In the genomic region with DNA sequence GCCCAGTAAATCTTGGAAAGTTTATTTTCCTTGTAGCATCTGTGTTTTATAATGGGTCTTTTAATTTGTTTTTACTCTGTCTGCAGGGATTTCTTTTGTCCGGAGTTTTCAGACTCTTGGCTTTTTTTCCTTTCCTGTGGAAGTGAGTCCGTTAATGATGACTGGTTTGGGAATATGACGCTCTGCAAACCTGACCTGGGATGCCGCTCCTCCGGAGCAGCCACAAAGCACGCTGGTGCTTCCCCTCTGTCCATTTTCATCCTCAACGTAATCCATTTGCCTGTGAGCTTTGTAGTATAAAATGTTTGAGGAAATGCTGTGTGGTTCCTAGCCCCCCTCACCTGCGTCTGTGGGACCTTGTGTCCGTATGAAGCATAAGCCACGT, we compare ENCODE assay signal across 10 mouse cellular contexts.
DNase-seq lines count a peak whose midpoint lies in the region; ATAC-seq lines count a peak whose summit lies in the region.
"Had no signal": no experiment of that assay in that cellular context is flagged by ENCODE, and none has a peak within 500 bp of the region (broad histone marks: within the 10 kb centered on the region; RNA-seq: fewer than 3 reads in every experiment).

No protein-coding gene starts in this region.

- H3K4me1 ChIP-seq in megakaryocyte, embryonic 14.5 days = peaks cover 80% of the 10 kb centered on the region

- H3K4me3 ChIP-seq in megakaryocyte, embryonic 14.5 days (replicated peaks) = peak overlapping the region; percentile 51

- H3K9me3 ChIP-seq in megakaryocyte, embryonic 14.5 days = no peaks in the 10 kb centered on the region

- ATAC-seq in megakaryocyte, adult 5-6 weeks (ENCODE audit: poor library complexity, severe bottlenecking) = no peak
- ATAC-seq: activated CD4-positive, CD25-positive, alpha-beta regulatory T cell, adult 4 months; CD4-positive, CD25-positive, alpha-beta regulatory T cell, adult 4 months had no signal

- intact Hi-C loops in gastrocnemius, postnatal 36 days (cut with DNase I) = no loop called here

- peaks cover 10% of the 10 kb centered on the region for H3K27me3 ChIP-seq in megakaryocyte, embryonic 14.5 days (replicated peaks)

- peak; percentile 12 for DNase-seq in gastrocnemius, postnatal 25 days
- no peak for DNase-seq in gastrocnemius, postnatal 36 days
- peak; percentile 11 to 14 for DNase-seq in kidney, postnatal 36 days
- DNase-seq in Muller cell, postnatal 12 days (ENCODE audit: inconsistent ontology term) = no peak
- DNase-seq in right cerebral cortex, adult 2 months (ENCODE audit: low spot score in 2 of 2) = no peak
- DNase-seq in cerebellum, adult 18-20 months = no peak

- H3K36me3 ChIP-seq in megakaryocyte, embryonic 14.5 days (replicated peaks; ENCODE audit: low read length) = no peaks in the 10 kb centered on the region

Comparison
In these comparisons a context has a peak if more than half of its experiments do, and no peak if none do; other contexts are left out.
1. DNase-seq: peak in gastrocnemius, postnatal 25 days (single experiment) and kidney, postnatal 36 days (2 of 2); none in gastrocnemius, postnatal 36 days (0 of 2), Muller cell, postnatal 12 days (single experiment), right cerebral cortex, adult 2 months (0 of 2) and cerebellum, adult 18-20 months (0 of 2).